Mouse (Mus musculus) CH12.LX (cell line): ENCODE data around the gene Ick. TPM values are rescaled to one million over a fixed set of nuclear protein-coding genes. Genes with fewer than 3 reads are reported as not detected.

Source experiments
- DNase-seq: peaks from one replicate; pipeline ENCODE4 v3.0.0-alpha.2; 2013; ENCODE audit errors: extremely low read depth
- H3K27ac ChIP-seq: 2 replicates; pipeline ENCODE4 v1.5.1; 2012; ENCODE audit warnings: low read depth, mild to moderate bottlenecking, control low read depth, moderate library complexity; ENCODE audit not compliant: insufficient read depth
- H3K27me3 ChIP-seq: replicated peaks from 2 replicates; pipeline ENCODE3; 2012; ENCODE audit warnings: inconsistent platforms
- H3K36me3 ChIP-seq, 2 experiments: replicated peaks in 1 of 2; 2 replicates each; pipeline versions ENCODE3 to v1.6.1; 2012; ENCODE audit warnings: inconsistent platforms in 1 of 2, low read length in 1 of 2, mild to moderate bottlenecking in 1 of 2, mixed read lengths in 1 of 2, moderate library complexity in 1 of 2; ENCODE audit not compliant: control insufficient read depth in 1 of 2, insufficient read depth in 1 of 2
- H3K4me1 ChIP-seq, 2 experiments: 2 replicates each; pipeline ENCODE4 v1.6.1; 2012; ENCODE audit warnings: inconsistent platforms in 1 of 2, moderate library complexity in 1 of 2; ENCODE audit not compliant: insufficient read depth in 2 of 2, control insufficient read depth in 1 of 2
- H3K4me2 ChIP-seq: 2 replicates; pipeline ENCODE4 v1.6.1; 2012; ENCODE audit warnings: low read depth, mild to moderate bottlenecking, control low read depth; ENCODE audit not compliant: poor library complexity, insufficient read depth, severe bottlenecking
- H3K4me3 ChIP-seq, 3 experiments: fragments of 150-350 bp in 1 of 3; sonication (generic) in 1 of 3; replicated peaks in 1 of 3; 2 replicates each; pipeline versions ENCODE3 to v1.5.1; 2011 to 2012; ENCODE audit warnings: low read depth in 2 of 3, low read length in 2 of 3, mild to moderate bottlenecking in 2 of 3, moderate library complexity in 2 of 3, control low read depth in 1 of 3, improper control_type of control experiment in 1 of 3, inconsistent platforms in 1 of 3, mixed read lengths in 1 of 3; ENCODE audit not compliant: poor library complexity in 1 of 3
- H3K79me2 ChIP-seq: replicated peaks from 2 replicates; pipeline ENCODE4 v1.6.1; 2012; ENCODE audit warnings: mild to moderate bottlenecking, moderate library complexity; ENCODE audit not compliant: control insufficient read depth, poor library complexity, insufficient read depth, severe bottlenecking; ENCODE audit errors: extremely low read depth
- H3K9ac ChIP-seq: 2 replicates; pipeline ENCODE4 v1.6.1; 2012; ENCODE audit warnings: low read depth, mild to moderate bottlenecking, control low read depth, moderate library complexity; ENCODE audit not compliant: insufficient read depth
- H3K9me3 ChIP-seq: replicated peaks from 2 replicates; pipeline ENCODE3; 2012; ENCODE audit warnings: low read length, inconsistent platforms, mixed read lengths
- CHD1 ChIP-seq: IDR thresholded peaks from 2 replicates; pipeline ENCODE4 v1.6.1; 2012; ENCODE audit warnings: low read depth, low read length, improper control_type of control experiment, inconsistent platforms
- CHD2 ChIP-seq: IDR thresholded peaks from 2 replicates; pipeline ENCODE4 v1.6.1; 2011; ENCODE audit warnings: low read length, improper control_type of control experiment
- E2F4 ChIP-seq: IDR thresholded peaks from 2 replicates; pipeline ENCODE4 v1.6.1; 2011; ENCODE audit warnings: low read depth, low read length, improper control_type of control experiment; ENCODE audit not compliant: insufficient replicate concordance
- ELF1 ChIP-seq: IDR thresholded peaks from 2 replicates; pipeline ENCODE4 v1.6.1; 2014; ENCODE audit warnings: low read depth, mild to moderate bottlenecking, inconsistent platforms, low read length, improper control_type of control experiment
- EP300 ChIP-seq: IDR thresholded peaks from 2 replicates; pipeline ENCODE4 v1.6.1; 2011; ENCODE audit warnings: low read length, improper control_type of control experiment
- ETS1 ChIP-seq: conservative IDR thresholded peaks from 2 replicates; pipeline ENCODE4 v1.6.1; 2012; ENCODE audit warnings: low read depth, mild to moderate bottlenecking, inconsistent platforms, low read length, improper control_type of control experiment, moderate library complexity
- GABPA ChIP-seq: IDR thresholded peaks from 2 replicates; pipeline ENCODE4 v1.6.1; 2012; ENCODE audit warnings: low read depth, low read length, improper control_type of control experiment, inconsistent platforms; ENCODE audit not compliant: insufficient replicate concordance
- JUND ChIP-seq: conservative IDR thresholded peaks from 2 replicates; pipeline ENCODE4 v1.6.1; 2011; ENCODE audit warnings: low read depth, low read length, improper control_type of control experiment
- MAFK ChIP-seq: IDR thresholded peaks from 2 replicates; pipeline ENCODE4 v1.6.1; 2011; ENCODE audit warnings: low read length, improper control_type of control experiment; ENCODE audit not compliant: insufficient replicate concordance
- MAX ChIP-seq: IDR thresholded peaks from 2 replicates; pipeline ENCODE4 v1.6.1; 2011; ENCODE audit warnings: low read length, improper control_type of control experiment
- MXI1 ChIP-seq: IDR thresholded peaks from 2 replicates; pipeline ENCODE4 v1.6.1; 2011; ENCODE audit warnings: mild to moderate bottlenecking, low read depth, low read length, improper control_type of control experiment
- MYC ChIP-seq: IDR thresholded peaks from 2 replicates; pipeline ENCODE4 v1.6.1; 2011; ENCODE audit warnings: low read depth, mild to moderate bottlenecking, improper control_type of control experiment, low read length
- NELFE ChIP-seq: IDR thresholded peaks from 2 replicates; pipeline ENCODE4 v1.6.1; 2011; ENCODE audit warnings: low read depth, low read length, improper control_type of control experiment
- POLR2A ChIP-seq: IDR thresholded peaks from 2 replicates; pipeline ENCODE4 v1.6.1; 2011; ENCODE audit warnings: low read depth, mild to moderate bottlenecking, improper control_type of control experiment, low read length
- POLR2AphosphoS2 ChIP-seq: IDR thresholded peaks from 2 replicates; pipeline ENCODE4 v1.6.1; 2011; ENCODE audit warnings: low read depth, low read length, improper control_type of control experiment
- RCOR1 ChIP-seq: conservative IDR thresholded peaks from 2 replicates; pipeline ENCODE4 v1.6.1; 2012; ENCODE audit warnings: low read depth, mild to moderate bottlenecking, inconsistent platforms, low read length, improper control_type of control experiment
- SMC3 ChIP-seq: IDR thresholded peaks from 2 replicates; pipeline ENCODE4 v1.6.1; 2011; ENCODE audit warnings: low read depth, low read length, improper control_type of control experiment
- TCF12 ChIP-seq: IDR thresholded peaks from 2 replicates; pipeline ENCODE4 v1.6.1; 2014; ENCODE audit warnings: low read depth, mild to moderate bottlenecking, inconsistent platforms, low read length, improper control_type of control experiment
- UBTF ChIP-seq: IDR thresholded peaks from 2 replicates; pipeline ENCODE4 v1.6.1; 2012; ENCODE audit warnings: low read depth, mild to moderate bottlenecking, inconsistent platforms, low read length, improper control_type of control experiment, moderate library complexity
- USF1 ChIP-seq: IDR thresholded peaks from 2 replicates; pipeline ENCODE4 v1.6.1; 2014; ENCODE audit warnings: low read depth, mild to moderate bottlenecking, inconsistent platforms, low read length, improper control_type of control experiment
- ZC3H11A ChIP-seq: IDR thresholded peaks from 2 replicates; pipeline ENCODE4 v1.6.1; 2012; ENCODE audit warnings: low read depth, mild to moderate bottlenecking, inconsistent platforms, low read length, improper control_type of control experiment
- ZMIZ1 ChIP-seq: IDR thresholded peaks from 2 replicates; pipeline ENCODE4 v1.6.1; 2012; ENCODE audit warnings: low read depth, mild to moderate bottlenecking, inconsistent platforms, low read length, improper control_type of control experiment
- ZNF384 ChIP-seq: IDR thresholded peaks from 2 replicates; pipeline ENCODE4 v1.6.1; 2012; ENCODE audit warnings: low read depth, low read length, improper control_type of control experiment, inconsistent platforms
- dilution Hi-C: fragments of 300-500 bp; cut with MboI; formaldehyde crosslinking; loops from 2 replicates; pipeline ENCODE4 v1.14.3; 2020; ENCODE audit warnings: low sequenced_read_pairs; ENCODE audit not compliant: extremely low pct_unique_long_range_greater_than_20kb, extremely low pct_ligation_motif_present
- in situ Hi-C: fragments of 300-500 bp; cut with MboI; formaldehyde crosslinking; loops from 3 replicates; pipeline ENCODE4 v1.14.3; 2019; ENCODE audit warnings: low sequenced_read_pairs, low pct_ligation_motif_present, low pct_unique_long_range_greater_than_20kb, mixed read lengths
- polyA plus RNA-seq: library from polyadenylated mRNA; unstranded; fragments of >175 nt; gene quantifications from 2 replicates; pipeline ENCODE4 v1.2.1, GENCODE M21; 2012; ENCODE audit warnings: low read depth; ENCODE audit not compliant: insufficient read length
- total RNA-seq, 2 experiments: library from RNA; depleted of rRNA; stranded (reverse); fragments of 300-350 nt in 1 of 2; fragments of >200 nt in 1 of 2; gene quantifications; 2 replicates each; pipeline ENCODE4 v1.2.3; 2012 to 2014

Ick gene
- total and polyA plus RNA-seq, 3 experiments, result 4.5 to 7.1 (median 4.8) TPM

DNA sequence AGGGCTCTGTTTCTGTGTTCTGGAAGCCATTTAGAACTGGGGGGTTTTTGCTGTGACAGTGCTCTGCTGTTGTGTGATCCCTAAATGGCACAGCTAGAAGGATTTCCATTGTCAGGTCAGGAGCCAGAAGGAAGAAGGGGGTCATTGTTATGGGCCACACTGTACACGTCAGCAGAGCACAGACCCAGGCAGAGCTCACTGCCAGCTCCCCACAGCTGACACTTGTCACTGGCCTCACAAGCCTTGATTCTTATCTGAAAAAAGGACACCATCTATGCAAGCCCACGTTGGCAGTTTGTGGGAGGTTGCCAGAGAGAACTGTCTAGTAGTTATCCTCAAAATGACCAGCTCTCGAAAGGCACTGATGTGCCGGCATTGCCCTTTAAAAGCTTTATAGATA lies 37.1 kb downstream of the Ick start:
- no peak for TF ChIP-seq EP300
- TF ChIP-seq JUND, result no peak
- TF ChIP-seq POLR2A, result no peak
- no peak for TF ChIP-seq MXI1
- no peak for TF ChIP-seq RCOR1
- no peak for TF ChIP-seq GABPA
- TF ChIP-seq ZMIZ1, result no peak
- Histone ChIP-seq H3K27ac (no peak overlapping the region), H3K4me3 (no peak overlapping the region), H3K4me2 (no peak overlapping the region), H3K79me2 (no peaks in the 10 kb centered on the region), H3K9ac (no peak overlapping the region), H3K4me1 (peaks cover 20 to 37% of the 10 kb centered on the region in 2 experiments), H3K9me3 (peaks cover 5% of the 10 kb centered on the region), H3K27me3 (no peaks in the 10 kb centered on the region), H3K36me3 (peaks cover 17 to 30% of the 10 kb centered on the region in 2 experiments)
- DNase-seq, result no peak
- in situ Hi-C loops (no loop called here), dilution Hi-C loops (no loop called here)

DNA sequence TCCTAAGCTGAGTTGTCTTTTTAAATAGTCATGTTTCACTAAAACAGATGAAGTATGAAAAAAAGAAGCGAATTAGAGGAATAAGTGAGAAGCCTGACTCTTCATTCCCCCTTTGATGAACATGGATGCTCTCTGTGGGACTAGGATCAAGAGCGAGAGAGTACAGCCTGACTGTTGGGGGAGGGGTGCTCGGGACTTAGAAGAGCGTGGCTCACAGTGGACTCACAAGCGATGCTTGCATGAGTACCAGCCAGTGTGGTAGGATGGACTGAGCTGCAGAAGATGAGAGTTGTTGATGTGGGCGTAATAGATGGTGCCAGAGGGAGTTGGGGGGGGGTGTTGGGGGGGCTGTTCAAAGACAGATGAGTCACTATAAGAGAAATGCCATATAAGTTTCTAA lies 37.6 kb downstream of the Ick start:
- no peak overlapping the region for H3K4me3 ChIP-seq
- TF ChIP-seq POLR2A (no peak), MAX (no peak), NELFE (no peak), SMC3 (no peak), UBTF (no peak), POLR2AphosphoS2 (no peak), CHD1 (no peak), JUND (no peak), ETS1 (no peak), ELF1 (no peak), ZMIZ1 (no peak), MYC (no peak), E2F4 (no peak), TCF12 (no peak), ZC3H11A (no peak), ZNF384 (no peak), CHD2 (no peak), USF1 (no peak), MAFK (no peak)
- H3K4me2 ChIP-seq, result no peak overlapping the region
- in situ Hi-C loops (no loop called here), dilution Hi-C loops (no loop called here)
- peaks cover 15 to 29% of the 10 kb centered on the region in 2 experiments for H3K36me3 ChIP-seq
- H3K4me1 ChIP-seq, result peaks cover 20 to 37% of the 10 kb centered on the region in 2 experiments
- no peaks in the 10 kb centered on the region for H3K79me2 ChIP-seq
- H3K9ac ChIP-seq, result no peak overlapping the region
- H3K27me3 ChIP-seq, result no peaks in the 10 kb centered on the region
- DNase-seq, result no peak
- H3K27ac ChIP-seq, result no peak overlapping the region
- peaks cover 5% of the 10 kb centered on the region for H3K9me3 ChIP-seq
